Mouse (Mus musculus) CH12.LX (cell line): ENCODE results near the gene Vmn1r223.

Experiments
- CTCF ChIP-seq, 2 experiments: IDR thresholded peaks in 1 of 2; conservative IDR thresholded peaks in 1 of 2; 2 replicates each; pipeline ENCODE4 v1.5.1; 2011 to 2012; ENCODE audit warnings: low read depth in 2 of 2, low read length in 2 of 2, improper control_type of control experiment in 1 of 2, inconsistent platforms in 1 of 2, mild to moderate bottlenecking in 1 of 2, moderate library complexity in 1 of 2
- MAFK ChIP-seq: IDR thresholded peaks from 2 replicates; pipeline ENCODE4 v1.6.1; 2011; ENCODE audit warnings: low read length, improper control_type of control experiment; ENCODE audit not compliant: insufficient replicate concordance
- MAX ChIP-seq: IDR thresholded peaks from 2 replicates; pipeline ENCODE4 v1.6.1; 2011; ENCODE audit warnings: low read length, improper control_type of control experiment
- NRF1 ChIP-seq: IDR thresholded peaks from 2 replicates; pipeline ENCODE4 v1.6.1; 2014; ENCODE audit warnings: low read depth, mild to moderate bottlenecking, inconsistent platforms, low read length, improper control_type of control experiment, moderate library complexity
- POLR2A ChIP-seq: IDR thresholded peaks from 2 replicates; pipeline ENCODE4 v1.6.1; 2011; ENCODE audit warnings: low read depth, mild to moderate bottlenecking, improper control_type of control experiment, low read length
- ZKSCAN1 ChIP-seq: IDR thresholded peaks from 2 replicates; pipeline ENCODE4 v1.6.1; 2012; ENCODE audit warnings: low read depth, inconsistent platforms, low read length, improper control_type of control experiment, borderline replicate concordance
- ZNF384 ChIP-seq: IDR thresholded peaks from 2 replicates; pipeline ENCODE4 v1.6.1; 2012; ENCODE audit warnings: low read depth, low read length, improper control_type of control experiment, inconsistent platforms

DNA sequence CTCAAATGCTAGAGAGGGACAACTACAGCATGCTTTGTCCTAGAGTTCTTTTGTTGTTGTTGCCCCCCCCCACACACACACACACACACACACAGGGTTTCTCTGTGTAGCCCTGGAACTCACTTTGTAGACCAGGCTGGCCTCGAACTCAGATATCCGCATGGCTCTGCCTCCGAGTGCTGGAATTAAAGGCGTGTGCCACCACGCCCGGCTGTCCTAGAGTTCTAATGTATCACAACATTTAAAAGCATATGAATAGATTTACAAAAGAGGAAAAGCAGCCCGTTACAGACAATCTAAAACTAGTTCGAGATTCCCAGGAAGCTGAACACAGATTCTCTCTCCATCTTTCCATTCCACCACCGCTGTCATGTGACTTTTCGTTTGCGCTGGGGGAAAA lies 22.7 kb downstream of the Vmn1r223 start:
- no peak for TF ChIP-seq ZNF384
- TF ChIP-seq NRF1: no peak
- TF ChIP-seq CTCF (conservative IDR thresholded peaks at IDR 0.05 in 1 of 2, IDR thresholded peaks at IDR 0.05 in 1 of 2; ENCODE audit: low read depth in 2 of 2, low read length in 2 of 2): no peak
- TF ChIP-seq POLR2A: no peak
- TF ChIP-seq MAFK: no peak
- no peak for TF ChIP-seq ZKSCAN1
- no peak for TF ChIP-seq MAX
